Mouse (Mus musculus) ES-E14 (cell line): ENCODE measurements around the gene Trpv2. TPM values are rescaled to one million over a fixed set of nuclear protein-coding genes. Genes with fewer than 3 reads are reported as not detected.
A peak's percentile ranks its signal among the peaks of the same experiment; 100 is the strongest.

Source experiments
- DNase-seq: peaks from one replicate; pipeline ENCODE4 v3.0.0-alpha.2; 2013; ENCODE audit warnings: low read depth, low spot score
- H3K27ac ChIP-seq: 2 replicates; pipeline ENCODE4 v1.5.1; 2012; ENCODE audit warnings: low read depth, mild to moderate bottlenecking, low read length, moderate library complexity, mixed read lengths; ENCODE audit not compliant: poor library complexity, insufficient read depth, severe bottlenecking
- H3K36me3 ChIP-seq: 2 replicates; pipeline ENCODE4 v1.6.1; 2012; ENCODE audit warnings: mild to moderate bottlenecking, low read length, moderate library complexity, mixed read lengths; ENCODE audit not compliant: control insufficient read depth, poor library complexity, insufficient read depth, severe bottlenecking
- H3K4me1 ChIP-seq, 2 experiments: fragments of 150-350 bp in 1 of 2; sonication (generic) in 1 of 2; 2 replicates each; pipeline ENCODE4 v1.6.1; 2012; ENCODE audit warnings: low read length in 2 of 2, mild to moderate bottlenecking in 1 of 2, mixed read lengths in 1 of 2; ENCODE audit not compliant: control insufficient read depth in 2 of 2, insufficient read depth in 2 of 2, poor library complexity in 1 of 2
- H3K4me3 ChIP-seq, 2 experiments: fragments of 150-350 bp in 1 of 2; sonication (generic) in 1 of 2; 2 replicates each; pipeline ENCODE4 v1.5.1; 2012; ENCODE audit warnings: low read length in 2 of 2, low read depth in 1 of 2, mild to moderate bottlenecking in 1 of 2, mixed read lengths in 1 of 2; ENCODE audit not compliant: insufficient read depth in 1 of 2, poor library complexity in 1 of 2, severe bottlenecking in 1 of 2
- H3K9ac ChIP-seq: 2 replicates; pipeline ENCODE4 v1.6.1; 2012; ENCODE audit warnings: low read depth, mild to moderate bottlenecking, low read length, mixed read lengths; ENCODE audit not compliant: poor library complexity, insufficient read depth, severe bottlenecking
- H3K9me3 ChIP-seq: fragments of 150-350 bp; sonication (generic); 2 replicates; pipeline ENCODE4 v1.6.1; 2012; ENCODE audit warnings: low read depth, mild to moderate bottlenecking, low read length; ENCODE audit not compliant: control insufficient read depth, insufficient read depth
- CHD2 ChIP-seq: IDR thresholded peaks from 2 replicates; pipeline ENCODE4 v1.6.1; 2014; ENCODE audit warnings: mild to moderate bottlenecking, low read depth, low read length, inconsistent platforms
- HCFC1 ChIP-seq: IDR thresholded peaks from 2 replicates; pipeline ENCODE4 v1.6.1; 2012; ENCODE audit warnings: low read length, inconsistent platforms, borderline replicate concordance; ENCODE audit not compliant: insufficient read depth
- MAFK ChIP-seq: IDR thresholded peaks from 2 replicates; pipeline ENCODE4 v1.6.1; 2014; ENCODE audit warnings: mild to moderate bottlenecking, low read depth, low read length, inconsistent platforms; ENCODE audit not compliant: insufficient read depth
- ZC3H11A ChIP-seq: IDR thresholded peaks from 2 replicates; pipeline ENCODE4 v1.6.1; 2012; ENCODE audit warnings: low read depth, mild to moderate bottlenecking, inconsistent platforms, low read length, borderline replicate concordance
- ZNF384 ChIP-seq: IDR thresholded peaks from 2 replicates; pipeline ENCODE4 v1.6.1; 2012; ENCODE audit warnings: low read depth, low read length, inconsistent platforms
- in situ Hi-C, 2 experiments: fragments of 600-800 bp; cut with MboI; formaldehyde crosslinking; loops; one replicate each; pipeline ENCODE4 v1.15.1; 2025; ENCODE audit warnings: low sequenced_read_pairs in 2 of 2, inconsistent platforms in 1 of 2; ENCODE audit not compliant: unreplicated experiment in 2 of 2
- total RNA-seq: library from RNA; depleted of rRNA; stranded (reverse); fragments of 300-350 nt; gene quantifications from 2 replicates; pipeline ENCODE4 v1.2.3, GENCODE M21; 2012

Trpv2 gene
- total RNA-seq, 1 experiment = 9.8 TPM

GRCm38 (mm10) chr11:62551226-62552119 is 22.8 kb upstream of the Trpv2 start:
- Histone ChIP-seq H3K36me3 (peaks cover 6% of the 10 kb centered on the region), H3K4me3 (peak overlapping the region; percentile 77 to 95), H3K9me3 (no peaks in the 10 kb centered on the region), H3K9ac (peak overlapping the region; percentile 90), H3K27ac (peak overlapping the region; percentile 92), H3K4me1 (peaks cover 0 to 2% of the 10 kb centered on the region in 2 experiments; a peak in 1 of 4 replicates)
- peak; percentile 78 for DNase-seq
- in situ Hi-C loops = no loop called here
- TF ChIP-seq ZNF384 = peak; percentile 66; the same call in 1 of the 2 replicates
- TF ChIP-seq MAFK = no peak; the same call in 1 of the 2 replicates
- peak; percentile 76 for TF ChIP-seq CHD2
- peak; percentile 63 for TF ChIP-seq HCFC1

GRCm38 (mm10) chr11:62553186-62553585 is 21.1 kb upstream of the Trpv2 start:
- peaks cover 6% of the 10 kb centered on the region for H3K36me3 ChIP-seq
- no peak overlapping the region; the same call in 1 of the 2 replicates for H3K9ac ChIP-seq
- no peak for DNase-seq
- peak overlapping the region; percentile 43 to 59 for H3K4me3 ChIP-seq
- TF ChIP-seq ZC3H11A (no peak), HCFC1 (no peak), MAFK (no peak), CHD2 (no peak), ZNF384 (no peak)
- in situ Hi-C loops = no loop called here
- no peak overlapping the region for H3K27ac ChIP-seq
- no peaks in the 10 kb centered on the region for H3K9me3 ChIP-seq
- peaks cover 0 to 2% of the 10 kb centered on the region in 2 experiments; a peak in 1 of 4 replicates for H3K4me1 ChIP-seq

- no peak overlapping the region; the same call in 1 of the 2 replicates for H3K9ac ChIP-seq
- no peak overlapping the region for H3K27ac ChIP-seq
- H3K9me3 ChIP-seq = no peaks in the 10 kb centered on the region
- peaks cover 0 to 2% of the 10 kb centered on the region in 2 experiments; a peak in 1 of 4 replicates for H3K4me1 ChIP-seq
- in situ Hi-C loops = no loop called here
- no peak for DNase-seq
- TF ChIP-seq ZNF384 (no peak), MAFK (no peak), HCFC1 (no peak), ZC3H11A (no peak), CHD2 (no peak; the same call in 1 of the 2 replicates)
- H3K4me3 ChIP-seq = peak overlapping the region; percentile 43 to 59
- H3K36me3 ChIP-seq = peaks cover 6% of the 10 kb centered on the region
Observed at GRCm38 (mm10) chr11:62553633-62554032, 20.7 kb upstream of the Trpv2 start.

GRCm38 (mm10) chr11:62554163-62554855 is 20.0 kb upstream of the Trpv2 start:
- Histone ChIP-seq H3K9me3 (no peaks in the 10 kb centered on the region), H3K4me3 (peak overlapping the region; percentile 43 to 59; a peak in 3 of 4 replicates), H3K36me3 (peaks cover 6% of the 10 kb centered on the region), H3K4me1 (peaks cover 0 to 2% of the 10 kb centered on the region in 2 experiments; a peak in 1 of 4 replicates), H3K9ac (no peak overlapping the region; the same call in 1 of the 2 replicates), H3K27ac (no peak overlapping the region)
- no peak for DNase-seq
- no peak for TF ChIP-seq HCFC1
- no peak for TF ChIP-seq MAFK
- peak; percentile 29 for TF ChIP-seq CHD2
- TF ChIP-seq ZC3H11A = no peak
- peak; percentile 91 for TF ChIP-seq ZNF384
- in situ Hi-C loops = no loop called here
